Mouse (Mus musculus) layer of hippocampus, adult 6 months (tissue): Measurements from ENCODE around the gene Tial1. TPM values are rescaled to one million over a fixed set of nuclear protein-coding genes. Genes with fewer than 3 reads are reported as not detected.

Experiments
- long read RNA-seq, 2 experiments: library from polyadenylated mRNA; unstranded; transcript quantifications; one replicate each; pipeline ENCODE4 v2.0.0; 2019 to 2020
- microRNA-seq: library from miRNA; unstranded; fragments of <30 nt; microRNA quantifications from one replicate; pipeline ENCODE4 v1.2.0, GENCODE M21; 2020
- polyA plus RNA-seq: library from polyadenylated mRNA; unstranded; fragments of <200 nt; fragmentation: Nextera tagmentation; gene quantifications from 2 replicates; pipeline ENCODE4 v1.2.3, GENCODE M21; 2021

Tial1 gene
- 8.4 and 10.4 TPM in 2 replicates for polyA plus RNA-seq
- long read RNA-seq, experiment 1, partial matches to known transcripts, result 1 of 30 reads
- long read RNA-seq, experiment 1, other reads (novel, unspliced or antisense), result 29 of 30 reads
- long read RNA-seq, experiment 2, transcript Tial1-201 (12 exons, 1,580 nt), result major isoform, 9 of 30 reads
- long read RNA-seq, experiment 2, partial matches to known transcripts, result 5 of 30 reads
- long read RNA-seq, experiment 2, other reads (novel, unspliced or antisense), result 16 of 30 reads

DNA sequence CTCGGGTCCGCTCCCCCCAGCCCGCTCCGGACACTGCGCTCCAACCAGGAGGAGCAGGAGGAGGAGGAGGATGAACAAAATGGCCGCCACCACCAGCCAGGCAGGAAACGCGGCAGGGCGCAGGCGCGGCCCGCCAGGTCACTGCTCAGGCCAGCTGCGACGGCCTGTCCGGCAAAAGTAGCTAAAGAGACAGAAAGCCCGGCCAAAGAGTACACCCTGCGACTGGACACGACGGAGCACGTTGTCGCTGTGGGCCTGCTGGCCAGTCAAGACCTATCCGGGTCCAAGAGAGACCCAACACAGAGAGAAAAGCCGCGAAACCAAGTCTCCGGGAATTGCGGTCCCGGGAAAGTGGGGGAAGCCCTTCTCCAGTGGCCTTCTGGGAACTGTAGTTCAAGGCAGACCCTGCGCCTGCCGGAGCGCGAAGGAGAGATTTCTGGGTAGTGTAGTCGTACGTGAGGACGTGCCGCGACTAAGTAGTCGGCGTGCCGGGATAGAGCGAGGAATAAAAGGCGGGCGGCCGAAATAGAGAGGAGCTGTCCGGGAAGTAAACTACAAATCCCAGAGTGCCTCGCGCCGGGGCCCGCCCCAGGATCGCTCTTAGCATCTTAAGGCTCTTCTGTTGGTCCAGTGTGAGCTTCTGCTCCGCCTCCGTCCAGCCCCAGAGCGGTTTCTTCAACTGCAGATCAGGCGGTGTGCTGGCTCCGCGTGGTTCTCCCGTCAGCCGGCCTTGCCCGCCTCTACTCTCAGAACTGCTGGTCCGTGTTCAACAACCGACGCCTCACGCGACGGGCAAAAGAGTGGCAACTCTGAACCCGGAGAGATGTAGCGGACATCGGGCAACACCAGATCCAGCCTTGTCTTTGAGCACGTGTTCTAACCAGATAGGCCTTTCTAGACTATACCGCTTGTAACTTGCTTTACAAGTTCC, at the start of gene Tial1:
TSS of gene Tial1 (minus strand) at position 433 of the 931 bp plus-strand sequence.

DNA sequence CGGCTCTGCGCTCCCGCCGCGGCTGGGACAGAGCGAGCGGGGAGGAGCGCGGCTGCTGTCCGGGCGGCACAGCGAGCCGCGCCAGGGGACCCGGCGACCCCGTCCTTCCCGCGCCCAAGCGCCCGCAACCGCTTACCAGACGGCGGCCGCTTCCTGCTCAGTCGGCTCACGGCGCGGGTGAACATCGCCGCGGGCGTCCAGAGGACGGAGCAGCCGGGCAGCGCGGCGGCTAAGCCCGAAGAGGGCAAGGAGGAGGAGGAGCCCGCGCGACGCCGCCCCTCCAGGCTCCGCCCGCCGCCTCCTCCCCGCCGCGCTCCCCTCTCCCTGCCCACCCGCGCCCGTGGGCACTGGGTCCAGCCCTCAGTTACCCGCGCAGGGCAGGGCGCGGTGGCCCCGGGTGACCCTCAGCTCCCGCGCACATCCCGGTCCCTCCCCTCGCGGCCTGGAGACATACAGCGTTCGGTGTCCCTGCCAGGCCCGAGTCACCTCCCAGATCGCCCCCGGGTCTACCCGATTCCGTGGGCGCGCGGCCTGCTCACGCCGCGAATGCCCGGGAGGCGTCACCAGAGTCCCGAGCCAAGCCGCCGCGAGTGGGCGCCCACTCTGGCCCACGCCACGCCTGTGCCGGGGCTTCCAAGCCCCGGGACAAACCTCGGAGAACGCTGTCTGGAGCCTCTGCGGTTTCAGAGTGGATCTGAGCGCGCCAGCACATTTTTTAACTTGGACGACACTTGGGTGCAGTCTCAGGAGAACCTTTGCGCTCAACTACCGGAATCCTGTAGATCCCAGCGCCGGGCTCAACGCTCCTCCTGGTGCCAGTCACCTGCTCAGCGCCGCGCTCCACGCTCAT, 43.4 kb downstream of the Tial1 start, which contains the start of gene Rgs10:
TSS of gene Rgs10 (minus strand) at position 829 of the 850 bp plus-strand sequence.

Small RNA genes within 50 kb of the gene (microRNA-seq; reads per million reads assigned to microRNA genes)
- gene Gm24365, result not detected

Other genes with a start within 250 kb of the Tial1 start
- gene Armc5, start 224.4 kb downstream of the Tial1 start, polyA plus RNA-seq, result 8.8 and 10.3 TPM in 2 replicates
- gene 9130023H24Rik, start 223.7 kb downstream of the Tial1 start, polyA plus RNA-seq, result 3.7 and 4.2 TPM in 2 replicates
- gene Tgfb1i1, start 214.9 kb downstream of the Tial1 start, polyA plus RNA-seq, result 13.7 and 18.3 TPM in 2 replicates
- gene Slc5a2, start 196.1 kb downstream of the Tial1 start, polyA plus RNA-seq, result not detected in 2 replicates
- gene BC017158, start 163.5 kb downstream of the Tial1 start, polyA plus RNA-seq, result 17.7 and 20.3 TPM in 2 replicates
- gene Rgs10, start 43.0 kb downstream of the Tial1 start, polyA plus RNA-seq, result 127 and 136 TPM in 2 replicates
- 4.7 and 5.3 TPM in 2 replicates for gene Bag3, start 61.9 kb upstream of the Tial1 start, polyA plus RNA-seq
- 40.3 and 73.8 TPM in 2 replicates for gene Inpp5f, start 149.6 kb upstream of the Tial1 start, polyA plus RNA-seq